Mouse (Mus musculus) E14TG2a.4 (cell line): Measurements from ENCODE around the gene Cntnap1.

Source experiments
- CTCF ChIP-seq: conservative IDR thresholded peaks from 2 replicates; pipeline ENCODE4 v1.5.1; 2014; ENCODE audit warnings: low read length
- NANOG ChIP-seq: IDR thresholded peaks from 2 replicates; pipeline ENCODE4 v1.6.1; 2014; ENCODE audit warnings: borderline replicate concordance, low read length, mixed read lengths
- POU5F1 ChIP-seq: IDR thresholded peaks from 2 replicates; pipeline ENCODE4 v1.6.1; 2014; ENCODE audit warnings: low read length, borderline replicate concordance

- TF ChIP-seq NANOG (no peak), CTCF (peak; percentile 60), POU5F1 (no peak)
Measured at GRCm38 (mm10) chr11:101211970-101212369, 41.6 kb downstream of the Cntnap1 start.
